Mouse (Mus musculus): Measurements from ENCODE around the gene Unc79. TPM values are rescaled to one million over a fixed set of nuclear protein-coding genes. Genes with fewer than 3 reads are reported as not detected.

The Unc79 gene
- polyA plus RNA-seq, 1 experiment from 2014 or later, result 2.6 TPM

GRCm38 (mm10) chr12:103121928-103122327 lies 173.3 kb downstream of the Unc79 start:
- 89% methylated on average over 5 of the region's 5 CpGs for WGBS
- H3K4me2 ChIP-seq, result no peak overlapping the region
- no peaks in the 10 kb centered on the region for H3K36me3 ChIP-seq (ENCODE audit: control insufficient read depth, insufficient read depth, low read length)

GRCm38 (mm10) chr12:103123861-103124260 lies 175.2 kb downstream of the Unc79 start:
- H3K9me3 ChIP-seq (ENCODE audit: control insufficient read depth, low read length), result no peaks in the 10 kb centered on the region
- no peaks in the 10 kb centered on the region for H3K4me1 ChIP-seq (ENCODE audit: control insufficient read depth, insufficient read depth, low read length)
- no peak for ATAC-seq (ENCODE audit: low FRiP score)
- no peaks in the 10 kb centered on the region for H3K36me3 ChIP-seq (ENCODE audit: control insufficient read depth, insufficient read depth, low read length)
- no peak for DNase-seq (ENCODE audit: low spot score, missing footprints)
- H3K9ac ChIP-seq (ENCODE audit: low read length), result no peak overlapping the region
- H3K27ac ChIP-seq (ENCODE audit: low read depth, low read length), result no peak overlapping the region
- no peak overlapping the region for H3K4me2 ChIP-seq
- H3K4me3 ChIP-seq (ENCODE audit: low read depth, low read length), result no peak overlapping the region
- WGBS, result 58% methylated on average over 1 of the region's 1 CpGs
- no peaks in the 10 kb centered on the region for H3K27me3 ChIP-seq (ENCODE audit: control insufficient read depth, insufficient read depth, low read length)

More at GRCm38 (mm10) chr12:103121928-103122327, 173.3 kb downstream of the Unc79 start:
- H3K27ac ChIP-seq (ENCODE audit: low read depth, low read length), result no peak overlapping the region
- DNase-seq (ENCODE audit: low spot score, missing footprints), result no peak
- H3K27me3 ChIP-seq (ENCODE audit: control insufficient read depth, insufficient read depth, low read length), result no peaks in the 10 kb centered on the region
- no peak for ATAC-seq (ENCODE audit: low FRiP score)
- no peaks in the 10 kb centered on the region for H3K9me3 ChIP-seq (ENCODE audit: control insufficient read depth, low read length)
- H3K4me1 ChIP-seq (ENCODE audit: control insufficient read depth, insufficient read depth, low read length), result no peaks in the 10 kb centered on the region
- H3K4me3 ChIP-seq (ENCODE audit: low read depth, low read length), result no peak overlapping the region
- H3K9ac ChIP-seq (ENCODE audit: low read length), result no peak overlapping the region

- 92% methylated on average over 6 of the region's 6 CpGs for WGBS
- Histone ChIP-seq H3K9ac (ENCODE audit: low read length) (no peak overlapping the region), H3K9me3 (ENCODE audit: control insufficient read depth, low read length) (no peaks in the 10 kb centered on the region), H3K27ac (ENCODE audit: low read depth, low read length) (no peak overlapping the region), H3K4me2 (no peak overlapping the region), H3K36me3 (ENCODE audit: control insufficient read depth, insufficient read depth, low read length) (no peaks in the 10 kb centered on the region), H3K4me1 (ENCODE audit: control insufficient read depth, insufficient read depth, low read length) (no peaks in the 10 kb centered on the region), H3K27me3 (ENCODE audit: control insufficient read depth, insufficient read depth, low read length) (no peaks in the 10 kb centered on the region), H3K4me3 (ENCODE audit: low read depth, low read length) (no peak overlapping the region)
- ATAC-seq (ENCODE audit: low FRiP score), result no peak
- no peak for DNase-seq (ENCODE audit: low spot score, missing footprints)
Observed at GRCm38 (mm10) chr12:103128914-103129313, 180.3 kb downstream of the Unc79 start.

GRCm38 (mm10) chr12:103129395-103130248 lies 181.0 kb downstream of the Unc79 start:
- WGBS, result 88% methylated on average over 17 of the region's 17 CpGs
- no peaks in the 10 kb centered on the region for H3K36me3 ChIP-seq (ENCODE audit: control insufficient read depth, insufficient read depth, low read length)
- H3K27ac ChIP-seq (ENCODE audit: low read depth, low read length), result no peak overlapping the region

GRCm38 (mm10) chr12:103131419-103131818 lies 182.8 kb downstream of the Unc79 start:
- H3K9ac ChIP-seq (ENCODE audit: low read length), result no peak overlapping the region
- ATAC-seq (ENCODE audit: low FRiP score) (no peak), DNase-seq (ENCODE audit: low spot score, missing footprints) (no peak)
- WGBS, result 63% methylated on average over 6 of the region's 6 CpGs
- no peak overlapping the region for H3K4me2 ChIP-seq
- H3K4me3 ChIP-seq (ENCODE audit: low read depth, low read length), result no peak overlapping the region
- H3K27me3 ChIP-seq (ENCODE audit: control insufficient read depth, insufficient read depth, low read length), result no peaks in the 10 kb centered on the region
- H3K27ac ChIP-seq (ENCODE audit: low read depth, low read length), result no peak overlapping the region
- H3K36me3 ChIP-seq (ENCODE audit: control insufficient read depth, insufficient read depth, low read length), result no peaks in the 10 kb centered on the region
- no peaks in the 10 kb centered on the region for H3K9me3 ChIP-seq (ENCODE audit: control insufficient read depth, low read length)
- no peaks in the 10 kb centered on the region for H3K4me1 ChIP-seq (ENCODE audit: control insufficient read depth, insufficient read depth, low read length)

More at GRCm38 (mm10) chr12:103129395-103130248, 181.0 kb downstream of the Unc79 start:
- Histone ChIP-seq H3K9me3 (ENCODE audit: control insufficient read depth, low read length) (no peaks in the 10 kb centered on the region), H3K9ac (ENCODE audit: low read length) (no peak overlapping the region), H3K4me2 (no peak overlapping the region), H3K4me3 (ENCODE audit: low read depth, low read length) (no peak overlapping the region), H3K4me1 (ENCODE audit: control insufficient read depth, insufficient read depth, low read length) (no peaks in the 10 kb centered on the region), H3K27me3 (ENCODE audit: control insufficient read depth, insufficient read depth, low read length) (no peaks in the 10 kb centered on the region)
- ATAC-seq (ENCODE audit: low FRiP score), result no peak
- no peak for DNase-seq (ENCODE audit: low spot score, missing footprints)

GRCm38 (mm10) chr12:103142550-103143010 lies 193.9 kb downstream of the Unc79 start:
- H3K4me2 ChIP-seq, result no peak overlapping the region
- H3K9ac ChIP-seq (ENCODE audit: low read length), result no peak overlapping the region
- no peak overlapping the region for H3K4me3 ChIP-seq (ENCODE audit: low read depth, low read length)
- no peak overlapping the region for H3K27ac ChIP-seq (ENCODE audit: low read depth, low read length)
- peaks cover 5% of the 10 kb centered on the region; the same call in 1 of the 2 replicates for H3K9me3 ChIP-seq (ENCODE audit: control insufficient read depth, low read length)
- no peaks in the 10 kb centered on the region for H3K27me3 ChIP-seq (ENCODE audit: control insufficient read depth, insufficient read depth, low read length)
- WGBS, result 67% methylated on average over 9 of the region's 9 CpGs
- peaks cover 8% of the 10 kb centered on the region for H3K4me1 ChIP-seq (ENCODE audit: control insufficient read depth, insufficient read depth, low read length)
- ATAC-seq (ENCODE audit: low FRiP score) (no peak), DNase-seq (ENCODE audit: low spot score, missing footprints) (peak; percentile 97)
- 0 out of 2 replicates have a peak, but pooled peaks cover 2% of the 10 kb centered on the region for H3K36me3 ChIP-seq (ENCODE audit: control insufficient read depth, insufficient read depth, low read length)

GRCm38 (mm10) chr12:103143798-103144565 lies 195.3 kb downstream of the Unc79 start:
- ATAC-seq (ENCODE audit: low FRiP score), result peak; percentile 76; the same call in 1 of the 2 replicates
- no peak overlapping the region for H3K4me3 ChIP-seq (ENCODE audit: low read depth, low read length)
- H3K4me1 ChIP-seq (ENCODE audit: control insufficient read depth, insufficient read depth, low read length), result peaks cover 8% of the 10 kb centered on the region
- H3K36me3 ChIP-seq (ENCODE audit: control insufficient read depth, insufficient read depth, low read length), result 0 out of 2 replicates have a peak, but pooled peaks cover 2% of the 10 kb centered on the region
- H3K27ac ChIP-seq (ENCODE audit: low read depth, low read length), result peak overlapping the region; percentile 20; the same call in 1 of the 2 replicates
- H3K4me2 ChIP-seq, result no peak overlapping the region
- H3K9me3 ChIP-seq (ENCODE audit: control insufficient read depth, low read length), result peaks cover 5% of the 10 kb centered on the region; the same call in 1 of the 2 replicates
- peak; percentile 91 for DNase-seq (ENCODE audit: low spot score, missing footprints)
- H3K27me3 ChIP-seq (ENCODE audit: control insufficient read depth, insufficient read depth, low read length), result no peaks in the 10 kb centered on the region
- H3K9ac ChIP-seq (ENCODE audit: low read length), result no peak overlapping the region
- WGBS, result 36% methylated on average over 9 of the region's 9 CpGs

GRCm38 (mm10) chr12:103150247-103150646 lies 201.6 kb downstream of the Unc79 start:
- no peaks in the 10 kb centered on the region for H3K27me3 ChIP-seq (ENCODE audit: control insufficient read depth, insufficient read depth, low read length)
- no peak for DNase-seq (ENCODE audit: low spot score, missing footprints)
- no peak overlapping the region for H3K27ac ChIP-seq (ENCODE audit: low read depth, low read length)
- WGBS, result 74% methylated on average over 2 of the region's 2 CpGs
- H3K9ac ChIP-seq (ENCODE audit: low read length), result no peak overlapping the region
- peaks cover under 1% of the 10 kb centered on the region; the same call in 1 of the 2 replicates for H3K4me1 ChIP-seq (ENCODE audit: control insufficient read depth, insufficient read depth, low read length)
- 0 out of 2 replicates have a peak, but pooled peaks cover 2% of the 10 kb centered on the region for H3K36me3 ChIP-seq (ENCODE audit: control insufficient read depth, insufficient read depth, low read length)
- H3K9me3 ChIP-seq (ENCODE audit: control insufficient read depth, low read length), result peaks cover 5% of the 10 kb centered on the region; the same call in 1 of the 2 replicates
- H3K4me3 ChIP-seq (ENCODE audit: low read depth, low read length), result no peak overlapping the region
- H3K4me2 ChIP-seq, result no peak overlapping the region
- no peak for ATAC-seq (ENCODE audit: low FRiP score)

All from midbrain, embryonic 11.5 days (tissue).